Mouse (Mus musculus): ENCODE measurements around the gene Ear1.
"Not testable (repeated sequence)": the region's sequence is repeated elsewhere in the genome, so short reads cannot be mapped to it uniquely, and the experiment has no call there.

The Ear1 gene

GRCm38 (mm10) chr14:43875417-43875816 is at the start of gene Ear1:
Ear1 (minus strand) TSS chr14:43875517.
- DNase-seq (ENCODE audit: low read depth, low spot score): not testable (repeated sequence)

- peak; percentile 18 for DNase-seq (ENCODE audit: low read depth, low spot score)
These were observed 49.5 kb upstream of the Ear1 start, which contains the start of gene Gm8113 for GRCm38 (mm10) chr14:43924688-43925403. Gm8113 (plus strand) TSS chr14:43925390.

- DNase-seq (ENCODE audit: low read depth, low spot score): not testable (repeated sequence)
These were observed 48.1 kb upstream of the Ear1 start, which contains the start of gene Ear10 for GRCm38 (mm10) chr14:43923459-43923858. Ear10 (minus strand) TSS chr14:43923559.

- not testable (repeated sequence) for DNase-seq (ENCODE audit: low read depth, low spot score)
These were observed 42.9 kb upstream of the Ear1 start for GRCm38 (mm10) chr14:43918214-43918613.

- not testable (repeated sequence) for DNase-seq (ENCODE audit: low read depth, low spot score)
These were observed 23.3 kb upstream of the Ear1 start for GRCm38 (mm10) chr14:43898577-43898976.

GRCm38 (mm10) chr14:43895357-43895756 is 20.0 kb upstream of the Ear1 start:
- DNase-seq (ENCODE audit: low read depth, low spot score): not testable (repeated sequence)

GRCm38 (mm10) chr14:43891288-43891687 is 16.0 kb upstream of the Ear1 start:
- not testable (repeated sequence) for DNase-seq (ENCODE audit: low read depth, low spot score)

- DNase-seq (ENCODE audit: low read depth, low spot score): not testable (repeated sequence)
These were observed 10.9 kb upstream of the Ear1 start for GRCm38 (mm10) chr14:43886235-43886634.

- not testable (repeated sequence) for DNase-seq (ENCODE audit: low read depth, low spot score)
These were observed 4.7 kb upstream of the Ear1 start for GRCm38 (mm10) chr14:43879966-43880545.

GRCm38 (mm10) chr14:43877789-43878188 is 2.5 kb upstream of the Ear1 start:
- not testable (repeated sequence) for DNase-seq (ENCODE audit: low read depth, low spot score)

- DNase-seq (ENCODE audit: low read depth, low spot score): not testable (repeated sequence)
These were observed 455 bp downstream of the Ear1 start for GRCm38 (mm10) chr14:43874862-43875261.

- not testable (repeated sequence) for DNase-seq (ENCODE audit: low read depth, low spot score)
These were observed 14.8 kb downstream of the Ear1 start for GRCm38 (mm10) chr14:43860522-43860921.

- not testable (repeated sequence) for DNase-seq (ENCODE audit: low read depth, low spot score)
These were observed 15.9 kb downstream of the Ear1 start for GRCm38 (mm10) chr14:43859465-43859864.

GRCm38 (mm10) chr14:43843949-43844573 is 31.3 kb downstream of the Ear1 start:
- not testable (repeated sequence) for DNase-seq (ENCODE audit: low read depth, low spot score)

GRCm38 (mm10) chr14:43840976-43841375 is 34.3 kb downstream of the Ear1 start:
- DNase-seq (ENCODE audit: low read depth, low spot score): not testable (repeated sequence)

- not testable (repeated sequence) for DNase-seq (ENCODE audit: low read depth, low spot score)
These were observed 40.0 kb downstream of the Ear1 start for GRCm38 (mm10) chr14:43835366-43835765.

GRCm38 (mm10) chr14:43830385-43830784 is 44.9 kb downstream of the Ear1 start:
- DNase-seq (ENCODE audit: low read depth, low spot score): not testable (repeated sequence)

- DNase-seq (ENCODE audit: low read depth, low spot score): not testable (repeated sequence)
These were observed 51.1 kb downstream of the Ear1 start for GRCm38 (mm10) chr14:43824176-43824575.

- DNase-seq (ENCODE audit: low read depth, low spot score): not testable (repeated sequence)
These were observed 53.4 kb downstream of the Ear1 start for GRCm38 (mm10) chr14:43821869-43822268.

GRCm38 (mm10) chr14:43812458-43812857 is 62.9 kb downstream of the Ear1 start:
- DNase-seq (ENCODE audit: low read depth, low spot score): not testable (repeated sequence)

GRCm38 (mm10) chr14:43808142-43808541 is 67.2 kb downstream of the Ear1 start:
- DNase-seq (ENCODE audit: low read depth, low spot score): not testable (repeated sequence)

GRCm38 (mm10) chr14:43804435-43804834 is 70.9 kb downstream of the Ear1 start:
- not testable (repeated sequence) for DNase-seq (ENCODE audit: low read depth, low spot score)

Measured in skeletal muscle tissue, adult 2 months (tissue).